Comparison of ENCODE assay signal across 21 mouse cellular contexts in genomic region chr3:99739654-99740053, GRCm38 (mm10).
DNase-seq lines count a peak whose midpoint lies in the region; ATAC-seq and TF ChIP-seq lines count a peak whose summit lies in the region.
"Had no signal": no experiment of that assay in that cellular context is flagged by ENCODE, and none has a peak within 500 bp of the region (broad histone marks: within the 10 kb centered on the region; RNA-seq: fewer than 3 reads in every experiment).

No protein-coding gene starts in this region.

- no peaks in the 10 kb centered on the region; the same call in 1 of the 2 replicates for H3K27me3 ChIP-seq in kidney, embryonic 14.5 days (ENCODE audit: control insufficient read depth, insufficient read depth, low read length)
- no peaks in the 10 kb centered on the region for H3K27me3 ChIP-seq in neural tube, embryonic 13.5 days
- no peaks in the 10 kb centered on the region for H3K27me3 ChIP-seq in neural tube, embryonic 15.5 days (replicated peaks)
- H3K27me3 ChIP-seq in limb, embryonic 11.5 days (ENCODE audit: control insufficient read depth, insufficient read depth, low read length), result no peaks in the 10 kb centered on the region
- H3K27me3 ChIP-seq: CH12.LX; embryonic facial prominence, embryonic 12.5 days; forebrain, embryonic 15.5 days; heart, embryonic 13.5 days; hindbrain, embryonic 15.5 days; Patski had no signal

- peak; percentile 75; the same call in 1 of the 2 replicates for ATAC-seq in kidney, embryonic 14.5 days (ENCODE audit: low FRiP score, low TSS enrichment)
- ATAC-seq in neural tube, embryonic 13.5 days (ENCODE audit: low read depth), result peak; percentile 77; the same call in 1 of the 2 replicates
- ATAC-seq in neural tube, embryonic 15.5 days (ENCODE audit: low FRiP score), result no peak
- no peak for ATAC-seq in limb, embryonic 11.5 days (ENCODE audit: insufficient number of reproducible peaks, low FRiP score, low TSS enrichment, low read depth)
- ATAC-seq: activated CD4-positive, CD25-positive, alpha-beta regulatory T cell, adult 4 months; forebrain, embryonic 15.5 days; Patski had no signal

- no peak for TF ChIP-seq CTCF in lung, adult 2 months (IDR thresholded peaks at IDR 0.05; ENCODE audit: insufficient read depth, low read length)

- H3K9me3 ChIP-seq in kidney, embryonic 14.5 days (ENCODE audit: control insufficient read depth, low read length), result no peaks in the 10 kb centered on the region
- H3K9me3 ChIP-seq in neural tube, embryonic 13.5 days, result no peaks in the 10 kb centered on the region
- no peaks in the 10 kb centered on the region for H3K9me3 ChIP-seq in neural tube, embryonic 15.5 days (replicated peaks)
- no peaks in the 10 kb centered on the region for H3K9me3 ChIP-seq in limb, embryonic 11.5 days (ENCODE audit: control insufficient read depth, low read length)
- H3K9me3 ChIP-seq: embryonic facial prominence, embryonic 12.5 days; forebrain, embryonic 15.5 days; heart, embryonic 13.5 days; hindbrain, embryonic 15.5 days had no signal

- 25% methylated on average over 7 of the region's 7 CpGs for WGBS in kidney, embryonic 14.5 days
- WGBS in neural tube, embryonic 13.5 days, result 41% methylated on average over 7 of the region's 7 CpGs
- 47% methylated on average over 7 of the region's 7 CpGs for WGBS in neural tube, embryonic 15.5 days
- WGBS in limb, embryonic 11.5 days, result 36% methylated on average over 7 of the region's 7 CpGs
- 59% methylated on average over 7 of the region's 7 CpGs for WGBS in lung, adult 2 months

- no peak overlapping the region for H3K4me2 ChIP-seq in kidney, embryonic 14.5 days (replicated peaks; ENCODE audit: low read depth, low read length)
- H3K4me2 ChIP-seq in neural tube, embryonic 13.5 days, result no peak overlapping the region
- H3K4me2 ChIP-seq in neural tube, embryonic 15.5 days, result no peak overlapping the region
- no peak overlapping the region for H3K4me2 ChIP-seq in limb, embryonic 11.5 days (ENCODE audit: low read depth, severe bottlenecking)
- H3K4me2 ChIP-seq: embryonic facial prominence, embryonic 12.5 days; forebrain, embryonic 15.5 days; heart, embryonic 13.5 days; hindbrain, embryonic 15.5 days had no signal

- no peaks in the 10 kb centered on the region for H3K4me1 ChIP-seq in kidney, embryonic 14.5 days (ENCODE audit: control insufficient read depth, insufficient read depth, low read length)
- H3K4me1 ChIP-seq in neural tube, embryonic 13.5 days (replicated peaks), result 0 out of 2 replicates have a peak, but pooled peaks cover 10% of the 10 kb centered on the region
- no peaks in the 10 kb centered on the region for H3K4me1 ChIP-seq in neural tube, embryonic 15.5 days
- no peaks in the 10 kb centered on the region; the same call in 1 of the 2 replicates for H3K4me1 ChIP-seq in limb, embryonic 11.5 days (ENCODE audit: control insufficient read depth, insufficient read depth, low read length)
- H3K4me1 ChIP-seq in lung, adult 2 months (ENCODE audit: control insufficient read depth, insufficient read depth, low read length), result no peaks in the 10 kb centered on the region
- H3K4me1 ChIP-seq: embryonic facial prominence, embryonic 12.5 days; forebrain, embryonic 15.5 days had no signal

- H3K4me3 ChIP-seq in kidney, embryonic 14.5 days (ENCODE audit: low read length), result no peak overlapping the region
- no peak overlapping the region for H3K4me3 ChIP-seq in neural tube, embryonic 13.5 days
- H3K4me3 ChIP-seq in neural tube, embryonic 15.5 days (replicated peaks), result no peak overlapping the region
- no peak overlapping the region for H3K4me3 ChIP-seq in limb, embryonic 11.5 days (ENCODE audit: low read depth, low read length)
- no peak overlapping the region for H3K4me3 ChIP-seq in lung, adult 2 months (replicated peaks; ENCODE audit: extremely low read depth, low read depth, low read length)
- H3K4me3 ChIP-seq: embryonic facial prominence, embryonic 12.5 days; forebrain, embryonic 15.5 days; heart, embryonic 13.5 days; hindbrain, embryonic 15.5 days had no signal

- DNase-seq in kidney, postnatal 14 days, result no peak
- DNase-seq in limb, embryonic 11.5 days (ENCODE audit: low spot score), result peak; percentile 45
- DNase-seq in frontal cortex, postnatal 36 days (ENCODE audit: low spot score in 2 of 2), result no peak
- DNase-seq in lung, adult 2 months, result no peak
- DNase-seq: adrenal gland, postnatal 14 days; cerebellum, adult 11-12 months; cerebellum, adult 9-10 months; cerebellum, postnatal 25 days; gastrocnemius, postnatal 25 days; heart, adult 11 months; heart, postnatal 36 days had no signal

- no peak overlapping the region for H3K9ac ChIP-seq in kidney, embryonic 14.5 days (ENCODE audit: low read depth, low read length)
- H3K9ac ChIP-seq in neural tube, embryonic 13.5 days, result no peak overlapping the region
- no peak overlapping the region for H3K9ac ChIP-seq in neural tube, embryonic 15.5 days (replicated peaks)
- H3K9ac ChIP-seq in limb, embryonic 11.5 days (ENCODE audit: low read length), result no peak overlapping the region
- H3K9ac ChIP-seq: embryonic facial prominence, embryonic 12.5 days; forebrain, embryonic 15.5 days; heart, embryonic 13.5 days; hindbrain, embryonic 15.5 days had no signal

- no peak for TF ChIP-seq POLR2A in lung, adult 2 months (IDR thresholded peaks at IDR 0.05; ENCODE audit: borderline replicate concordance, extremely low read depth, low read depth, low read length)

- no peak overlapping the region for H3K27ac ChIP-seq in kidney, embryonic 14.5 days (ENCODE audit: low read depth, low read length)
- no peak overlapping the region for H3K27ac ChIP-seq in neural tube, embryonic 13.5 days (replicated peaks)
- no peak overlapping the region for H3K27ac ChIP-seq in neural tube, embryonic 15.5 days (replicated peaks)
- no peak overlapping the region for H3K27ac ChIP-seq in limb, embryonic 11.5 days (replicated peaks; ENCODE audit: low read depth, low read length)
- H3K27ac ChIP-seq: embryonic facial prominence, embryonic 12.5 days; forebrain, embryonic 15.5 days; heart, embryonic 13.5 days; hindbrain, embryonic 15.5 days had no signal

- H3K36me3 ChIP-seq in kidney, embryonic 14.5 days (ENCODE audit: control insufficient read depth, insufficient read depth, low read length), result no peaks in the 10 kb centered on the region
- no peaks in the 10 kb centered on the region for H3K36me3 ChIP-seq in neural tube, embryonic 13.5 days
- no peaks in the 10 kb centered on the region for H3K36me3 ChIP-seq in neural tube, embryonic 15.5 days
- no peaks in the 10 kb centered on the region for H3K36me3 ChIP-seq in limb, embryonic 11.5 days (ENCODE audit: control insufficient read depth, insufficient read depth, low read length)
- H3K36me3 ChIP-seq: embryonic facial prominence, embryonic 12.5 days; forebrain, embryonic 15.5 days; heart, embryonic 13.5 days; hindbrain, embryonic 15.5 days had no signal

Comparison
In these comparisons a context has a peak if more than half of its experiments do, and no peak if none do; other contexts are left out.
1. ATAC-seq: peak in kidney, embryonic 14.5 days (single experiment) and neural tube, embryonic 13.5 days (single experiment); none in neural tube, embryonic 15.5 days (single experiment) and limb, embryonic 11.5 days (single experiment).